Mouse (Mus musculus): ENCODE data around the gene Ythdc1.

DNA sequence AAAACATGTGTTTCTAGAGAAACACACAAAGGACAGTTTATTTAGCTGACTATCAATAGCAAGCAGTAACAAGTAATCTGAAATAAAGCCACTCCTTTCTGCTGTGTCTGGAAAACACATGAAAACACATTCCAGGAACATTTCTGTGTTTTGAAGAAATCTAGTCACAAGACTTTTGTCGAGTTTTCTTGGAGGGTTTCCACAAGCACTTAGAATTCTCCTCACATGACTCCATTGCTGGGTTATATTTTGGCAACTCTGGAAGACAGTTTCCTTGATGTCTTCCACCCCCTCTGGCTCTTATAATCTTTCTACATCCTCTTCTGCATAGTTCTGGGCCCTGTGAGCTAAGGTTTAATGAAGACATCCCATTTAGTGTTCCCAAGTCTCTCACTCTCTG, 25.6 kb upstream of the Ythdc1 start:
- TF ChIP-seq MAX (IDR thresholded peaks at IDR 0.05): no peak
- TF ChIP-seq CTCF (IDR thresholded peaks at IDR 0.05; ENCODE audit: control insufficient read depth, insufficient read depth, insufficient read length): no peak
